Mouse (Mus musculus): ENCODE measurements around the gene Parn.
"Not testable (repeated sequence)": the region's sequence is repeated elsewhere in the genome, so short reads cannot be mapped to it uniquely, and the experiment has no call there.

Gene Parn

DNA sequence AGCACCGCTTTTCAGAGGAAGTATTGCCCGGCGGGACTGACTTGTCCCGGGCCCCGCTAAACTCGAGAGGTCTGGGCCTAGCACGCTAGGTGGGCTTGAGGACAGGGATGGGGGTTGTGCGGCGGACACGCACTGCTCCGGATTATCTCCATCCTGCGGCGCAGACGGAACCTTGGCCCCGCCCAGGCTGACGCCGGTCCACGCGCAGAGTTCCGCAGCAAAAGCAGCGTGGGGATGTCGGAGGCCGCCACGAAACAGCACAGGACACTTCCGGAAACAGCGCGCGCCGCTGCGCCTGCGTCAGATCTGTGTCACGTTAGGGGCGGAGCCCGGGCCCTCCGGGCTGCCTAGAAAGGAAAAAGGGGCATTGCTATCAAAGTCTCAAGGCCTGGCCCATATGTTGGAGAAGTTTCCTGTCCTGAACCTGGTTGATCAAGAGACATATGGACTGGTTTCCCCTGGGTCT is at the start of gene Parn:
Gene Parn (minus strand): TSS at position 293 of the 466 bp plus-strand sequence.
- peak; percentile 93 for DNase-seq (ENCODE audit: low spot score)

DNA sequence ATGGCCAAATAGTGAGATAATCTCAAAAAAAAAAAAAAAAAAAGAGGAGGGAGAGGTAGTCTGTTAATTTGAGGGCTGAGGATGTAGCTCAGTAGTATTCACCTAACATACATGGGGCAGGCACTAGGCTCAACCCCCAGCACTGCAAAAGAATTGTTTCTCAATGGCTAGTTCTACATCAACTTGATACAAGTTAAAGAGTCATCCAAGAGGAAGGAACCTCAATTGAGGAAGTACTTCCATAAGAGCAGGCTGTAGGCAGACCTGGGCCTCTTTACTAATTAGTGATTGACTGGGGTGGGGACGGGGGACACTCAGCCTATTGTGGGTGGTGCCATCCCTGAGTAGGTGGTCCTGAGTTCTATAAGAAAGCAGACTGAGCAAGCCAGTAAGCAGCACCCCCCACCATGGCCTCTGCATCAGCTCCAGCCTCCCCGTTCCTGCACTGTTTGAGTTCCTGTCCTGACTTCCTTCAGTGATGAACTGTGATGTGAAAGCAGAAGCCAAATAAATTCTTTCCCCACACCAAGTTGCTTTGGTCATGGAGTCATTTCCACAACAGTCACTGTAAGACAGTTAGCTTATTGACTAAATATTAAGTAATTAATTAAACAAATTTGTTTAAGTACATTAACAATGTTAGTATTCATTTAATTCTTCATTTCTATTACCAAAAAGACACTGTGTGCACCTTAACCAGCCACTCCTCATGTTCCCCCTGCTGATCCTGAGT is 49.0 kb upstream of the Parn start:
- DNase-seq (ENCODE audit: low spot score), result no peak

DNA sequence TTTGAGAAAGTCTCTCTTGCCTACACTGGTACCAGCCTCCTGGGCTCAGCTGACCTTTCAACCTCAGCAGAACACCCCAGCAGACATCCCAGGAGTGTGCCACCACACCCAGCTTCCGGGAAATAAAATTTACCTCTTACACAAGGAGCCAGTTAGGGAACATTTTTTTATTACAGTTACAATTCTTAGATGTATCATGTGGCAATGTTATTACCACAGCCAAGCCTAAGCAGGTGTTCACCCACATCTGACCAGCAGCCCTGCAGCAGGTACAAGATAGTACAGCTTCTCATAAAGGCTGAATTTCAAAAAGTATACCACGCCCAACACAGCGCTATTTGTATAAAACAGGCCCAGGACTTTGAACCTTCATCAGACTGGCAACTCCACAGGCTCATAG is 46.9 kb upstream of the Parn start:
- DNase-seq (ENCODE audit: low spot score), result no peak

DNA sequence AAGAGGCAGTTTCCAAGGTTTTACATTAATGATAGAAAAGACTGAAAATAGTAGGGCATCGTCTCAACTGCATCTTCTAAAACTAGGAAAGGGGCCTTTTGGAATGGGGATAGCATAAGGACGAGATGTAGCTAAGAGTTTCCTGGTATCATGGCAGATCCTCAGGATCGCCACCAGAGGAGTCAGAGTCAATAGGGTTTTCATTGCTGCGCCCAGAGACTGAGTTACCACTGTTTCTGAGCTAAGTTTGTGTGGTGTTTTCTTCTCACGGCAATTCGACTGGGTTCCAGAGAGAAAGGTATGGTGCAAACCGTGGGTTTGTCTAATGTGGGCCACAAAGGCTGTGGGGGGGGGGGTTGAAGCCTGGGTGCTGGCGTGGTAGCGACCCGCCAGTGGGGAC is 36.7 kb upstream of the Parn start:
- DNase-seq (ENCODE audit: low spot score), result no peak

DNA sequence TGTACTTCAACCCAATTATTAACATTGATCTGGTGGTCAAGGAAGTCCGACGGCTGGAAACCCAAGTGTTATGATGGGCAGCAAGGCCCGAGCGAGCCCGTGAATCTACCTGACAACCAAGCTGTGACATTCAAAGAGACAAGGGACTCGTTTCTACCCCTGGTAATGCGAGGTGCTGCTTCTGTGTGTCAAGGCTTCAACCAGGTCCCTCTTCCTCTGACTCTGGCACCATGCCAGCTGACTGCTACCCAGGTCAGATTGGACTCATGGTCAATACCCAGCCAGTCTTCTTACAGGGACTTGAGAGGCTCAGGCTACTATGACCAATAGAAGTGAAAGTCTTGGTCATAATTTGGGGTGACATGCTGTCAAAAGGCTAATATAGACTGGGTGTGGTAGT is 34.2 kb upstream of the Parn start:
- DNase-seq (ENCODE audit: low spot score), result no peak

DNA sequence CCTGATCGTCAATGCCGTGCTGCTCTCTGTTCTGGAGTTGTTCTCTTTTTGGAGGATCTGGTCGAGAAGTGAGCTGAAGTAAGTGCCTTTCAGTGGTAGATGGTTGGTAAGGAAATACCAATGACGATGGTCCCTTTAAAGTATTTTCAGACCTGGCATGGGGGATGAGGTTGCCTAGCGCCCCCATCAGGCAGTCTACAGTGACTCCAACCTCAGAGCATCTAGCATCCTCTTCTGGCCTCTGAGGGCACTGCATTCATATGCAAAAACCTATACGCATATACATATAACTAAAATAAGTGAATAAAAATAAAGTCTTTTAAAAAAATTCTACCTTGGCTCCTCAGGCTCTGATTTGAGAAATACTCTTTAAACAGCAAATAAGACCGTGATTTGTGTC is 31.0 kb upstream of the Parn start:
- DNase-seq (ENCODE audit: low spot score), result no peak

DNA sequence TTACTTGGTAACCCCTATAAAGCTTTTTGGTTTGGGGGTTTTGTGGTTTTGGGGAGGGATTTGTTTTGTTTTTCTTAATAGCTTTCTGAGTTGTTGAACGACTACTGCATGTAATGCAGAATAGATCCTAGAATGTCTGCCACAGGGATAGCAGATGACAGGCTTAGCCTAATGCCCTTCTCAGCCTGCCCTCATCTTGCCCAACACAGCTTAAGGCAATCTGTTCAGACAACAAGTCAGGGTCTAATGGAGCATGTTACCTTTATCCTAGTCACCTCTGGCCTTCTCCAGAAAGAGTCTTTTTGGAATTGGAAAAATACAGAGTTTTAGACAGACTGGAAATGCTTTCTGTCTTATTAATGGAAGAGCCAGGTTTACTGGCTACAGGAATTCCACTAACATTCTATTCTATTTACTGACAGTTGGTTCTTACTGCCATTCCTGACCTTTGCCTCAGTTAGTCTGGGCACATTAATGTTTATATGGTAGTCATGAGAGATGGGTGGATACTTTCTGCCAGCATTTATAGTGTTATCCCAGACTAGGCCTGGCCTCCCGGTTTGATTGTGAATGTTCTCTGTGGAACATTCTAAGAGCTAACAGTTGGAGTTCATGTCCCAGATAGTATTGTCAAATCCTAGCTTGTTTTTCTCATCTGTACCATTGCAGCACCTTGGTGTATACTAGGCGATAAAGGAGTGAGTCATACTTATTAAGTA is 10.8 kb upstream of the Parn start:
- DNase-seq (ENCODE audit: low spot score), result no peak

DNA sequence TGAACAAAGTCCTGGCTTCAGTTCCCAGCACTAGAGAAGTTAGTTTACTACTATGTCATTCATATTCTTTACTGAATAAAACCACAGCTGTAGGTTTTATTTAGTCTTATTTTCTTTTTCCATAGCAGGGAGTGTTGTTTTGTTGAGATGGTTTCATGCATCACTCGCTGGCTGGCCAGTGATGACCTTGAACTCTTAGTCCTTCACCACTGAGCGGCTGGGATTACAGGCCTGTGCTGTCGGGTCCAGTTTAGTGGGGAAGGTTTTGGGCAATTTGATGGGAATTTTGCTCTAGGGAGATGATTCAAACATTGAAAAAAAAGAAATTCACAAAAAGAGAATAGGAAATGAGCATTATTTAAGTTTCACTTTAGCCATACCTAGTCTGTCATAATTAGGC is 6.5 kb upstream of the Parn start:
- DNase-seq (ENCODE audit: low spot score), result no peak

DNA sequence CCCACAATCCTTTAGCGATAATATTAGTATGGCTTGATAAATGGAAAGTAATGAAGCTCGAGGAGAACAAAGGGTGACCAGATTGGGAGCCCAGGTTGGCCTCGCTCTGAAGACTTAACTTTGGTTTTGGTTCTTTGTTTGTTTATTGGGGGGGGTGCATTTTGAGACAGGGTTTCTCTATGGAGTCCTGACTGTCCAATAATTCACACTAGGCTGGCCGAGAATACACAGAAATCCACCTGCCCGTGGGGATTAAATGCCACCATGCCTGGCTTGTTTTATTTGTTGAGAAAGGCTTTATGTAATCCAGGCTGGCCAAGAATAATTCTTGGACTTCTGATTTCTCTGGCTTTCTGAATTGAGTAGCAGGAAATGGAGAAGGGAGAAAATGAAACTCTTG is 5.1 kb upstream of the Parn start:
- DNase-seq (ENCODE audit: low spot score), result no peak

DNA sequence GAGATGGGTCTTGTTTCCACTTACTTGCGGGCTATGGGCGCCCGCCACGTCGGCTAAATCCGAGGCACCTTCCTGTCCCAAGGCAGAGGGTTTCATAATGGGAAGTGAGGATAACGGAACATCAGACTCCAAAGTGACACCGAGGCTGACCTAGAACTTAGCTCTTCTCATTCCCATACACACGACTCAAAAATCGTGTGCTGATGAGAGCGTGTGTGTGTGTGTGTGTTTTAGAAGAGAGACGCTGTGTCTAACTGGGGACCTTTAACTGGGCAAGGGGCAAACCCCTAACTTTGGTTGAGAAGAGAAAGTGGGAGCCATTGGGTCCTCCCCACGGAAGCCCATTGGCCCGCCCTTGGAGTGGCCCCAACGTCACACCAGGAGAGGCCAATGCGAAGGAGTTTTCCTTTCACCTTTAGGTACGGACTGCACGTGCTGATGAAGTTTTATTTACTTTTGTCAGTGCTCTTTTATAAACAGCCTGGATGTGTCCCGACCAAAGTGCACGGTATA is 4.5 kb upstream of the Parn start:
- peak; percentile 60 for DNase-seq (ENCODE audit: low spot score)

DNA sequence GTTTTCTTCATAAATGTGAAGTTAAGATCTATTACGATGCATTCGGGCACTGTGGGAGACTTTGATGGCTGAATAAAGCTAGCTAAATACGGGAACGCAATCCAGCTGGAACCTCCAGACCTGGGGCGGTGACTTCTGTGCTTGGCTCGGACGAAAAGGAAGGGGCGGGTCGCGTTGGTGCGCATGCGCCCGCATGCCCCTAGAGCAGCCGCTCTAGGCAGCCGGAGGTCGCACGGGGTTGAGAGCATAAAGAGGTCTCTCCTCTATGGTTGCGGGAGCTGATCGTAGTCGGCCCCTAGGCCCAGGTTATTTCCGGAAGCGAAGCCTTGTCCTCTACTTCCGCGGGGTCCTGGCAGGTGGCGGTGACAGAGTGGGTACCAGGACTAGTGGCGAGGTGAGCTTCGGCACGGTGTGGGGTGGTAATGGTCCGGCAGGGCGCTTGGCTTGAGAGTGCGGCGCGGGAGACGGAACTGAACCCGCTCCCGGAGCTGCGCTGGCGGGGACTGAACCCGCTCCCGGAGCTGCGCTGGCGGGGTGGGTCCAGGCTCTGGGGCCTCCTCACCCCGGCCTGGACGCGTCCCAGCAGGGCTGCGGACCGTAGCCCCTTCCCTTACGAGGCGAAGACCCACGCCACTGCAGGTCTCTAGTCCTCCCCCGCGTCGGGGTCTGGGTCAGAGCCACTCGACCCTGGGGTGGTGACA is 3.9 kb upstream of the Parn start, which contains the start of the genes Bfar and 3110001I22Rik:
Gene Bfar (plus strand): TSS at position 174 of the 701 bp plus-strand sequence.
Gene 3110001I22Rik (plus strand): TSS at position 245 of the 701 bp plus-strand sequence.
- peak; percentile 95 for DNase-seq (ENCODE audit: low spot score)

DNA sequence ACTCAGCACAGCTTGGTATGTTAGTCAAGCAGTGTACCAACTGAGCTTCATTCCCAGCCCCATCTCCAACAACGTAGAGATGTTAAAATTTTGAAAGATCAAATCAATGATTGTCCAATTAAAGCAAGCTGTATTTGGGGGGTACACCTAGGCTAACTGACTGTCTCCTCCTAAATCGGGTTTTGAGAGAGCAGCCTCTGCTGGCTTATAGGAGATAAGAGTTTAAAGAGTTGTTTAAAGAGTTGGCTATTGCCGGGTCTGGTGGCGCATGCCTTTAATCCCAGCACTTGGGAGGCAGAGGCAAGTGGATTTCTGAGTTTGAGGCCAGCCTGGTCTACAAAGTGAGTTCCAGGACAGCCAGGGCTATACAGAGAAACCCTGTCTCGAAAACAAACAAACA is 2.9 kb upstream of the Parn start:
- not testable (repeated sequence) for DNase-seq (ENCODE audit: low spot score)

DNA sequence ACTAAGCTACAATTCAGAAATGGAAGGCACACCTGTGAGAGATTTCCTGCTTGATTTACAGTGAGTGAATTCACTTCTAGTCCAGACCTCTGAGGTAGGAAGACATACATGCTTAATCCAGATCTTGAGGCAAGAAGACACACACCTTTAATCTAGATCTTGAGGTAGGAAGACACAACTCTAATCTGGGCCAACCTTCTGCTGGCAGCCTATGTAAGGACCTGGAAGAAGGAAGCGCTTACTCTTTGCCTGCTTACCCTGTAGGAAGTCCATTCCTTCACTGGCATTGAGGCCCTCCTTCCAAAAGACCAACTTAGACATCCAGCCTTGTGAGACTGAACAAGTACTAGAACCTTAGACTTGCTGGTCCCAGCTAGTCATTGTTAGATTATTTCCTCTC is 1.3 kb upstream of the Parn start:
- DNase-seq (ENCODE audit: low spot score), result no peak

DNA sequence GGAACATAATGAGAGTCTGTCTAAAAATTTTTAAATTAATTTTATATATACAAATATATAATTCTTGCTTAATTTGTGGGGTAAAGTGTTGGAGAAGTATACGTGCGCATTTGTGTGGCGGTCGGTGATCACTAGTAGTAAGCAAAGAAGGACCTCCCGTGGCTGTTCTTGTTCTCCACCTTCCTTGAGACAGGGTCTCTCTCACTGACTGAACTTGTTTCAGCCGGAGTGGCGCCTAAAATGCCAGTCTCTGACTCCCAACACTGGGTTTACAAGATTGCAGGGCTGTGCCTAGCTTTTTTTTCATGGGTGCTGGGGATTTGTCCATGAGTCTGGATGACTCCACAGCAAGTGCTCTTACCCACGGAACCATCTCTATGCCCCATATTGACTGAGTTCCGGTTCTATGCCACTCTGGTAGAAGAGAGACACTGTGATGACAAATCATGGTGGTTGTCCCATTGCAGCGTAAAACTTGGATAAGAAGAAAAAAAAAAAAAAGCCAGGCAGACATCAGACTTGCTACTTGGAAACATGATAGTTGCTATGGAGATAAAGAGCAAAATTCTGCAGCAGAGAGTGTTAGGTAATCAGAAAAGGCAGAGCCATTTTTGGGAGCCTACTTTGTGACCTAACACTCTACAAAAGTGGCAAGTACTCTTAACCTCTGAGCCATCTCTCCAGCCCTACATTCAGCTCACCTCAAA is 585 bp upstream of the Parn start:
- DNase-seq (ENCODE audit: low spot score), result peak; percentile 42

DNA sequence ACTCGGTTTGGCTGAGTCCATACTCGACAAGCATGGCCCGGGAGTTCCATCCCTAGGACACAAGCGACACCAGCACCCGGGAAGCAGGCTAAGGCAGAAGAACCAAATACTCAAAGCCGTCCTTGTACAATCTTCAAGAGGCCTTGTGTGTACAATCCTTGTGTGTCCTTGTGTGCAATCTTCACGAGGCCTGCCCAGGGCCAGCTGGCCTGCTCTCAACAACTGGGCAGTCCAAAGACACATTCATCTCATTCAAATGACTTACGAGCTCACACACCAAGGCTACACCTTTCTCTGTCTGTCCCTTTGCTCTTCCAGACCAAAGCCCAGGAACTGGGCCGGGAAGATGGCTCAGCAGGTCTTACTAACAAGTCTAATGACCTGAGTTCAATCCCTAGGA is 7.2 kb downstream of the Parn start:
- no peak for DNase-seq (ENCODE audit: low spot score)

DNA sequence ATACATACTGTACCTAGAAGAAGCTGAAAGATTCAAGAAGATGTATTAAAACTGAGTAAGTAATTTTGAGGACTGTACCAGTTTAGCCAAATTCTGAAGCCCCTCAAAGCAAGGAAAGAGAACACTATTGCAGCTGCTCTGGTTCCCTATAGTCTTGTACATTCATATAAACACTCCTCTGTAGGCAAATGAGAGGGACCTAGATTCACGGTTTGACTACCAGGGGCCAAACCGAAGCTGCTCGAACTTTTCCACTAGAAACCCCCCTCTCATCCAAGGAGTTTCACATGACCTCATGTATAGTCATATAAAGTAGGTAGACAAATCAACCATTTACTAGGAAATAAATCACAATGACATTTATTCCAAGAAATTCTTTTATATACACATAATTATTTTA is 9.1 kb downstream of the Parn start:
- no peak for DNase-seq (ENCODE audit: low spot score)

DNA sequence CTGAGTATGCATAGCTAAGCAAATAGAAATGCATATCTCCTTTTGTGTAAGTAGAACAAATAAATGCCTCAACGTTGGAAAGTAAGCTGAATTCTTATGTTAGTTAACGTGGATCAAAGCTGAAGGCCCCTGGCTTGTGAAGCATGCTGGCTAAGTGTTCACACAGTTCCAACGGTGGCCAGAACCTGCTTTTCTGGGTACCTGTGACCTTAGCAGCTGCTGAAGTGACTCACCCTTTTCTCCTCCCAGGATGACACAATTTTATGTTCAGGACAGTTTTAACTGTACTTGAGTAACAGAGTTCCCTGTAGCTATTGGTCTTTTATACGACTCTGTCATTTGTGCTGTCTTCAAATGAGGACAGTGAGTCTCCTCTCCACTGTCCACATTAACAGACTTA is 22.0 kb downstream of the Parn start:
- DNase-seq (ENCODE audit: low spot score), result no peak

DNA sequence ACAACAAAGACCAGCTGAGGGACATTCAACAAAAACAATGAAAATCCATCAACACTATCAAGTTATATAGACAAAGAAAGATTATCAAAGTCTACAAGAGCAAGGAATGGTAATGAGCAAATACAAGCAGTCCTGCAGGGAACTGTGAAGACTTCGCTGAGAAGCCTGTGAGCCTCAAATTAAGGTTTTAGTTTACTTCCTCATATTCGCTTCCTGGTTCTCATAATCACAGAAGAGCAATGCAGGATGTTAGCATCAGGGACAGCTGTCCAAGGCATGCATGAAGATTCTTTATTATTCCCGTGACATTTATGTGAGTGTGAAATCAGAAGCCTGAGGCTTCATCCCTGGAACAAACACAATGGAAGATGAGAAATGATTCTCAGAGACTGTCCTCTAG is 23.5 kb downstream of the Parn start:
- DNase-seq (ENCODE audit: low spot score), result no peak

DNA sequence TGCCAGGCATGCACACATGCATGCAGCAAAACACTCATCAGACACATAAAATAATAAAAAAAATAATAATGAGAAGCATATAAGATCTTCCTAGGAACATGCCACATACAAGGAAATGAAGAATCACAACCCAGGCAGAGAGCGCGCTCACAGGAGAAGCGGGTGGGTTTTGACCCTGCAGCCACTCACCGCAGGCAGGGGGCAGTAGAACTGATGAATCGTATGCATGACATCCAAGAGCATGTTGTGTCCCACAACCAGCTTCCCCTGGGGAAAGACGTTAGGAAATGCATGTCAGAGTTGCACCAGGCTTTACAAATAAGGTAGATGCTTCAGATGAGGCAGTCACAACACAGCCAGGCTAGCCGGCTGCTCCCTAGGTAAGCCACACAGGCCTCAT is 27.9 kb downstream of the Parn start:
- DNase-seq (ENCODE audit: low spot score), result no peak

DNA sequence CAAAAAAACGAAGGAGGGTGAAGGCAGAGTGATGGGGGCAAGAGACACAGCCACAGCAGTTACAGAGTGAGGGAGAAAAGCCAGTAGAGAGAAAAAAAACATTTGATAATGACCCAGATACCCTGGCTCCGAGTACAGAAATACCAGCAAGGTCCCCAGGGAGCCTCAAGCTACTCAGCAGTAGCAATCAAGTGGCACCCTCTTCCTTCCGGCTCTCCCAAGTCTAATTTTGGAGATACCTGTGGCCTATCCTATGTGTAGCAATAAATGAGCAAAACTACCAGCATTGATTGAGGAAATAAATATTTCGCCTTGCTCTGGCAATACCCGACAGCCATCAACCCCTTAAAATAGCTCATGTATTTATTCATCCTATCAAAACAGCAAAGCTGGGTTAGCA is 28.5 kb downstream of the Parn start:
- no peak for DNase-seq (ENCODE audit: low spot score)

DNA sequence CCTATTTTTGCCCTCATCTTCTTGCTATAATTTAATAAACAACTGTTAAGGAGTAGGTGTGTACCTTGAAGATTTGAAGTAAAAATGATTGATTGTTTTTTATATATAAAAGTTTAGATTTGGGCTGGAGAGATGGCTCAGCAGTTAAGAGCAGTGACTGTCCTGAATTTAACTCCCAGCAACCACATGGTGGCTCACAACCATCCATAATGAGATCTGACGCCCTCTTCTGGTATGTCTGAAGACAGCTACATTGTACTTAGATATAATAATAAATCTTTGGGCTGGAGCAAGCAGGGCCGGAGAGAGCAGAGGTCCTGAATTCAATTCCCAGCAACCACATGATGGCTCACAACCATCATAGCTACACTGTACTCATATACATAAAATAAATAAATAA is 29.8 kb downstream of the Parn start:
- DNase-seq (ENCODE audit: low spot score), result not testable (repeated sequence)

DNA sequence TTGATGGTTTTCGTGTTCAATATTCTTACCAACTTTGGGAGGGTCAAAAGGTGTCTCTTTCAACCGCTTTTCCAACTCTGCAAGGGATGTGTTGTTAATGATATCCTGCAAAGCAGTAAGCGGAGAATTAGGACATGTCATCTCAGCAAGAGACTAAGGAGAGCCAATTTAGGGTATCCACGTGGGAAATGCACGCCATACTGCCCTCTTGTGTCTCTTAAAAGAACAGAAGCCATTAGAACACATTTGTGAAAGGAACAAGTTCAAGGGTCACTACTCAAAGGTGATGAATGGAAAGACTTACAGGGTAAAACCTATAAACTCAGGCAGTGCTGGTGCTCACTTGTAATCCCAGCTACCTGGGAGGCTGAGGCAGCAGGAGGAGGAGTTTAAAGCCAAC is 39.6 kb downstream of the Parn start:
- DNase-seq (ENCODE audit: low spot score), result peak; percentile 19

Measured in MN1 (cell line).